Mouse (Mus musculus): ENCODE measurements around the gene Morc4. TPM values are rescaled to one million over a fixed set of nuclear protein-coding genes. Genes with fewer than 3 reads are reported as not detected.

Gene Morc4
- total RNA-seq, 2 experiments from 2014 or later: 0.92 to 1.8 TPM

DNA sequence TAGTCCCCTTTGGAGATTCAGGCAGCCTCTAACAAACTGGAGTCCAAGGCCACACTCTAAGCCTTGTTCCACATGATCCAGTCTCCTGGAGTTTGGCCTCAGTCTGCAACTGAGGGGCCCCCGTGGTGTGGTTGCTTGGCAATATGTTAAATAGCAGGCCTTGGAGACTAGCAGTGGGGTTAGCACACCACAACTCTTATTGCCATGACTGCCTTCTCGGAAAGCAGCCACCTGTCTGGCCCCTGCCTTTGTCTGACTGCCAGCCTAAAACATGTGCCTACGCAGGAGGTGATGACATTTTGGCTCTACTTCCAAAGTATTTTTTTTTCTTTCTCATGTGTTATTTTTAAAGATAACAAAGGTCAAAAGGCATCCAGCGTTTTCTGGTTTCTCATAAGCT lies 63.4 kb downstream of the Morc4 start:
- ATAC-seq (replicated peaks; ENCODE audit: poor library complexity): no peak

DNA sequence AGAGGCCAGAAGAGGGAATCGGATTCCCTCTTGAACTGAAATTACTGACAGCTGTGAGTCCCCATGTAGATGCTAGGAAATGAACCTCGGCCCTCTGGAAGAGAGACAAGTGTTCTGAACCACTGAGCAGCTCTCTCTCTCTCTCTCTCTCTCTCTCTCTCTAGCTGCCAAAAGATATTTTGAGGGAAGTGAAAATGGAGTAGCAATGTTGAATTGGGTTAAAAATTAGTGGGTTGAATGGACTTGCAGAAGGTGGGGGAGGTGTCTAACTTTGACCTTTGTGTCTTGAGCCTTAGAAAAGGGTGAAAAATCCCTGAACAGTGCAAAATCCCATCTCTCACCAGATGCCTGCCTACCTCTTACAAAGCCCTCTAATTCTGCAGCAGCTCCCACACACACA lies 64.1 kb downstream of the Morc4 start:
- 0 out of 2 replicates have a peak, but pooled peaks have one; percentile 20 for ATAC-seq (replicated peaks; ENCODE audit: poor library complexity)

DNA sequence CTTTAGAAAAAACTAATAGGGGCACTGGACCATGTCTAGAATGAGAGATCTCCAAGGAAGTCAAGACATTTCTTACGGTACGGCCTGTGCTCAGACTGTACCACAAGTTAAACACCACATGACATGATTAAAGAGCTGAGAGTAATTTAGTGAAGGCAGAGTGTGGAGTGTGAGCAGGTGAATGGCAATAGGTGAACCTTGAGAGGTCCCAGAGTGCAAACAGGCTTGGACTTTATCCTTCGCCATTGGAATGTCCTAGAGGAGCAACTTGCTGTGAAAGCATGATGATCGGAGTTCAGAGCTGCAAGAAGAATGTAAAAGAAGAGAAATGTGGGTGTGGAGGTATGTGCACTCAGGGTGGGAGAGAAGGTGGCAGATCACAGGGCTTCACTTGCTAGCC lies 65.6 kb downstream of the Morc4 start:
- ATAC-seq (replicated peaks; ENCODE audit: poor library complexity): no peak

DNA sequence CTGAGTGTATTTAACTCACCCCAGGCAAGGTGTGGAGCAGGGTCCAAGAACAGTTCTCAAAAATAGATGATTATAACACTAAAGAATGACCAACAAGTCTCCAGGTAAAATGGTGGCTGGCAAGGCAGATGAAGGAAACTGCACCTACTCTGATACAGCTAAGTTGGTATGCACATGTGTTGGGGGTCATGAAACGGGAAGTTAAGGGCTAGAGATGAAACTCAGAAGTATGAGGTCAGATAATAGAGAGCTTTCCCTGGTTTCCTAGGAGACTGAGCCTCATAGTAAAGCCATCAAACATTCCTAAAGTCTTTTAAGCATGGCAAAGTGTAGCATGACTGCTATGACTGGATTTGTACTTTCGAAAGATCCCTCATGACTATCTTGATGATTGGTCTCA lies 68.4 kb downstream of the Morc4 start:
- ATAC-seq (replicated peaks; ENCODE audit: poor library complexity): peak; percentile 54; the same call in 1 of the 2 replicates

DNA sequence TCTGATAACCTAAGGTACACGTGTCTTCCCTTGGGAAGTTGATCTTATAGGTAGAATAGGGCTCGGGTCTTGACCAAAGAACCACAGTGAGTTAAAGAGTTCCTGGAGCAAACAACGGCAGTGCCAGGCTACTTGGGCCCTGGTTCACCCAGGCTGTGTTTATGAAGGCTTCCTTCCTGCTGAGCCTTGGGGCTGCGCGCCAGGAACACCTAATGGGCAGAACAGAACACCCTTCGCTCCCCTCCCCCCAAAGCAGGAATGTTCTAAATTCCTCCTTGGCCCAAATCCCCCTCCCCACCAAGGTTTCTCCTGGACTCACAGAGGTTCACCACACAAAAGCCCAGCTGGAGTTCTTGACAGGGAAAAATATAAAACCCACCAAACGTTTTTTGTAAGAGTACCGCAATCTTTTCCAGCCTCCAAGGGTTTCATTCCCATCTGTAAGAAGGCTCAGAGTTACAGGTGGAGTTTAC lies 71.0 kb downstream of the Morc4 start, which contains the start of gene Cldn2:
Cldn2 (plus strand) TSS at position 423 of the 473 bp plus-strand sequence.
- ATAC-seq (replicated peaks; ENCODE audit: poor library complexity): no peak

DNA sequence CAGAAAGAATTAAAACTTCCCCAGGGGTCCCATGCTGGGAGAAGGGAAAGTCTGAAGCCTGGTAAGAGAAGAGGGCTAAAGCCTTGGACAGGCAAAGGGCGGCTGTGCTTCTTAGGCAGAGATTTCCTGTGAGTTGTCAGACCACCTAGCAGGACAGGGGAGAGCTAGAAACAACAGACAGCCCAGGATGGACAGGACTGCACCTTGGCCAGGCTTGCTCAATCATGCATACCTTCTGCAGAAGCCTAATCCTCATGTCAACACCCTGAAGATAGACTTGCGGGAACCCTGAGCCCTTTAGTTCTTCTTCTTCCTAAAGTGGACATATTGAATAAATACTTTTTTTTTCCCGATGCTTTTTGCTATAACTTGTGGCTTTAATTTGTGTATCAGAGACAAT lies 71.5 kb downstream of the Morc4 start:
- no peak for ATAC-seq (replicated peaks; ENCODE audit: poor library complexity)

DNA sequence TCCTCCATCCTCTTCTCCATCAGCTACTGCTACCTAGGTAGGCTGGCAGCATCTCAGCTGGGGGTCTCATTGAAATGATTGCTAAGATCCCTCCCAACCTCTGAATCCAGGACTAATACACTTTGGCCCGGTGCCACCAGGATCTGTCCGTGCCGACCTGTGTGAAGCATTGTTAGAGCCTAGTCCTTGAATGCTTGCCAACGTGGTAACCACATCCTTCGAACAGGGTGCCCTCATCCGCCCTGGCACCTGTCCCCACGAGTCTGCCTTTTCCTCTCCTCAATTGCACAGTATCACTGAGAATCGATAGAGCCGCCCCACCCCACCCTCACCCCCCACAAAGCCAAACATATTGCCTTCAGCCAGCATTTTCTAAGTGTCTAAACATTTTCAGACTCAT lies 73.6 kb downstream of the Morc4 start:
- peak; percentile 62 for ATAC-seq (replicated peaks; ENCODE audit: poor library complexity)

DNA sequence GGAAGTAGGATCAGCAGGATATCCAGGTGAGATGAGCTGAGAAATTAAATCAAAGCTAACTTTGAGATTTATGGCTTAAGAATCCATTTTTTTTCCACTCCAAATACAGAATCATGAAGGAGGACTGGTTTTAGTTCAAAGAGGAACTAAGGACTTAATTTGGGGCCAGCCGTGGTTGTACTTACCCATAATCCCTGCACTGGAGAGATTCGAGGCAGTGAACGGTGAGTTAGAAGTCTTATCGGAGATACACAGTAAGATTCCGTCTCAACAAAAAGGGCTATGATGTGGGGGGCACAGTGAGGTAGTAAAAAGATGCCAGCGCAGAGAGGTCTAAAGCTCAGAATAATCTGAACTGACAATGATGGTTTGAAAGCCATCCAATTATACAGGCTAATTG lies 75.4 kb downstream of the Morc4 start:
- peak; percentile 41 for ATAC-seq (replicated peaks; ENCODE audit: poor library complexity)

DNA sequence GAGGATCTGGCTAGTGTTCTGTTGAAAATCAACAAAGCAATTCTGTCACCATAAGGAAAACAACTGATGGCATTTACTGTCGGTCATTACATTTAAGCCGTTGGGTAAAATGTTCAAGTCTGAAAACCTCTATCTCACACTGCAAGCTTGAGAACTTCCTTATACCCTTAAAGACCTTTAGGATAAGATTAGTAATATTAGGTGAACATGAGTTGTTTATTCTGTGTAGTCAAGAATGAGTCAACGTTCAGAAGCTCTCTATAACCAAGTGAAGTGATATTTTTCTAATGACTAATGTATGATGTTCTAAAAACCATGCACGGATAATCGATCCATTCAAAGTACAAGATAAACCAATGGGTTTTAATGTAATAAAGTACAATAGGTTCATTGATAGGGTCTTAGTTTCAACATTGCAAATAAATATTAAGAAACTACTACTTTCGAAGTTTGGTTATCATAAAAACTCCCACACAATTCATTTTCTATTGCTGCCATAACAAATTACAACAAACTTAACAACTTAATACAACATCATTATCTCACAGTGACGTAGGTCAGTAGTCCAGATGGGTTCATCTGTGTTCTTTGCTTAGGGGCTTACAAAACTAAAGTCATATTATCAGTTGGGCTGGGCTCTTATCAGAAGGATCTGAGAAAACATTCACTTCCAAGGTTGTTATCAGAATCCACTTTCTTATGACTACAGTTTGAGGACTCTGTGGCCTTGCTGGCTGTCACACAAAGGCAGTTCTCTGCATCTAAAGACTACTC lies 77.2 kb downstream of the Morc4 start:
- ATAC-seq (replicated peaks; ENCODE audit: poor library complexity): no peak

DNA sequence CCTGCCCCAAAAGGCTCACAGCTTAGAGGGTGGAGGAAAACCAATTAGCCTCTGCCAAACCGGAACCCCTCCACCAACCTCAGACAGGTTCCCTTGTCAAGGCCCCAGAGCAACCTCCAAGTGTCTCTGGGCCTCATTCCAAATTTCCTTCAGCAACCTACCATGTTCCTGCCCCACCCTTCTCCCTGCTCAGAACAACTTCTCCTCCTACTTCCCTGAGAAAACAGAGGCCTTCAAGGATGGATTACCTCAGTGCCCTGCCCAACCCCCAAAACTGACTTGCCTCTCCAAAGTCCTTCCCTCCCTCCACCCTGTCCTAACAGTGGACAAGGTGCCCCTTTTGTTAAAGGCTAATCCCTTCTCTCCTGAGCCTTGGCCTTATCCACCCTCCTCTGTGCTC lies 85.7 kb downstream of the Morc4 start:
- ATAC-seq (replicated peaks; ENCODE audit: poor library complexity): peak; percentile 21; the same call in 1 of the 2 replicates

DNA sequence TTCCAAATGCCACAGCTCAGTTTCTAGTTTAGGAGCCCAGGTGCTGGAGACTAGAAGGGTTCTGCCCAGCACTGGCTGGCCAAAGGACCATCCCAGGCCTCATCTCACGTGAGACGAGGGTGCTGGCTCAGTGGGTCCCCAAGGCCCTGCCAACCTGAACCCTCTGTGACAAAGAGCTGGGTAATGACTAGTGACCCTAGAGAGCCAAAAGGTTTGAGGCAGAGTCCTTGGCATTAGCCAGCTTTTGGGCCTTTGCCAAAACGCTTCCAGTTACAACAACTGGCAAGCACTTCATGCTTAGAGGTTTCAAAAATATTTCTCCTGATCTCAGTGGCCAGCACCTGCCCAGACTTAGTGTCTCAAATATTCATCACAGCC lies 88.4 kb downstream of the Morc4 start:
- ATAC-seq (replicated peaks; ENCODE audit: poor library complexity): no peak

DNA sequence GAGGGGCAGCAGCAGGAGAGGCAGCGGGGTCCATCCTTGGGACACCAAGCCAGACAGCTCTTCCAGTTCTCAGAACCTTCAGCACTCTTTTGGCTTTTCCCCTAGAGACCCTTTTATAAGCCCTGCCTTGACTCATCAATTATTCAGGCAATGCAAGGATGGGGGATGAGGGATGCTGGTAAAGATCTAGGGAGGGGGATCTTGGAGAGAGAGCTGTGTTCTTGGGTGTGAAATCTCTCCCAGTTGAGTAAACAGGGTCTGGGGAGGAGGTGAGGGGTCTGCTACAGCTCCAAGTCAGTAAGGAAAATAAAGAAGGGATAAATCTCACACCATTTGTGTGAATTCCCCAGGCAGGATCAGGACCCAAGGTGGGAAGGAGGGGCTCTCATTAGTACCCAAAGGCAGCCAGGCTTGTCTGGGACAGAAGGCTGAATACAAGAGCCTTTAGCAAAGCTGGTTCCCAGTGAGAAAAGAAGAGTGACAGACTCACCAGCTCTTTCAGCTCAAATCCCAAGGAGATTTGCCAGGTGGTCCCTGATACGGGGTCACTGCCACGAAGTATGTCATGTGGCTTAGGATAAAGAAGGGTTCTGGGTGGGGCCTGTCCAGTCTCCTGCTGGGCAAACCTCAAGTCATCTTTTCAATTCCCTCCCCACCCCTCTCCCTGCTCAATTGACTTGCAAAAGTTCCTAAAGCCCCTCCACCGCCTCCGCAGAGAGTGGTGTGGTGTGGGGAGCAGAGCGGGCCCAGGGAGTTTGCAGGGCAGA lies 89.0 kb downstream of the Morc4 start, which contains the start of gene Ripply1:
Ripply1 (minus strand) TSS at position 76 of the 767 bp plus-strand sequence.
- ATAC-seq (replicated peaks; ENCODE audit: poor library complexity): no peak

DNA sequence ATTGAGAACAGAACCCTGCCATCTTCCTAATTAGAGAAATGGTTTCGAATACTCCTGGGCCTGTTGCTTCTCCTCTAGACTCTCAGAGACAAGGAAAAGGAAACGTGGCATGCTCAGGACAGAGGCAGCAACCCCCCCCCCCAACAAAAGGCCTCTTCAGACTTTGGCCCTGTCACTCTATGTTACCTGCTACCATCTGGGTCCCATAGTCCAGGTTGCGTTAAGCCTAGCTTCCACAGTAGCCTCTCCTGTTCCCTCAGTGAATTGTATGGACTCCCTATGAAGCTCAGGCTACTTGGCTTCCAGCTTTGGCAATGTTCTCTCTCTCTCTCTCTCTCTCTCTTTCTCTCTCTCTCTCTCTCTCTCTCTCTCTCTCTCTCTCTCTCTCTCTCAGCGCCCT lies 89.9 kb downstream of the Morc4 start:
- ATAC-seq (replicated peaks; ENCODE audit: poor library complexity): no peak

DNA sequence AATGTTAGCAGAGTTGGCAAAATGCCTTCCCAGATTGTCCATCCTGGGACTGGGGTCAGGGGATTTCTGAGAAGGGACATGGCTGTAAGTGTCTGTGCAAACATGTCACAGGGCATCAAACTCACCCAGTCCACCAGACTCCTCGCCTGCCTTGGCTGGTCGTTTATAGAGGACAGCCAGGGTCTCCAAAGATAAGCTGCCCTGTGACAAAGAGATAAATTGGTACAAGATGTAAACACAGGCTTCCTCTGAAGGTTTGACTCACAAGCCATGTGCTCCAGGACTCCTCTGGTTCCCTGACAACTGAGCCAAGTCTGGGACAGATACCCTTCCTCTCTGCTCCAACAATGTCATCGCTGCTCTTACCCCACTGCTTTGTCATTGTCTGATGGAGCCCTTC lies 90.5 kb downstream of the Morc4 start:
- peak; percentile 83 for ATAC-seq (replicated peaks; ENCODE audit: poor library complexity)

DNA sequence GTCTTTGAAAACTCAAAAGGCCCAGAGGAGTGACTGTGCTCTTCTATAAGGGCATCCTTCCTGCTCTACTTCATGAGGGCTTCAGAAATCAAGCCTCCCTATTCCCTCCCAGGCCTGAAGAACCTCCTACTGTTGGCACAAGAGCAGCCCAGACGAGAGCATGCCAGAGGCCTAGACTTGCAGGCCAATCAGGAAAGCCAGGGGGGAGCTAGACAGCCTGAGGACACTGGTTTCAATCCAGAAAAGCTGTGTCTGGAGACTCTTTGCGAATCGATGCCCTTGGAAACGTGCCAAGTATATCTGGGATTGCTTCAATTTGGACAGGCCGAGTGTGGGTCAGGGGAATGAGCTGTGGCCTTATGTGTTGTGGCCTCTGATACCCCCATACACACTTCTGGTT lies 92.1 kb downstream of the Morc4 start:
- ATAC-seq (replicated peaks; ENCODE audit: poor library complexity): no peak

DNA sequence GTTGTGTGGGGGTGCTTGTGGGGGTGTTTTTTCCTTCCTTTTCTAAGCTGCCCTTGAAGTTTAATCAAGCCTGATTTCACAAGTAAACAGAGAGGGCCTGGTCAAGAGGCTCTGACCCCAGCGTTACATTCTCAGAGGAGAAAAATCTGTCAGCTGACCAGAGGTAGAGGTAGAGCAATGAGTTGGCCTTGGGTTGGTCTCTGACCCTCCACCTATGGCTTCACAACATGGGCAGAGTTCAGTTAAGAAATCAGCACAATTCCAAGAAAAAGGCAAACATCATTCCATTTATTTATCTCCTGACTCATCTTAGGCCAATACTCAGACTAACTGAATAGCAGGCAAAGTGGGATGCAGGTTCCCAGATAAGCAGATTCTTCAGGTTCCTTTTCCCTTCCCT lies 92.6 kb downstream of the Morc4 start:
- ATAC-seq (replicated peaks; ENCODE audit: poor library complexity): no peak

DNA sequence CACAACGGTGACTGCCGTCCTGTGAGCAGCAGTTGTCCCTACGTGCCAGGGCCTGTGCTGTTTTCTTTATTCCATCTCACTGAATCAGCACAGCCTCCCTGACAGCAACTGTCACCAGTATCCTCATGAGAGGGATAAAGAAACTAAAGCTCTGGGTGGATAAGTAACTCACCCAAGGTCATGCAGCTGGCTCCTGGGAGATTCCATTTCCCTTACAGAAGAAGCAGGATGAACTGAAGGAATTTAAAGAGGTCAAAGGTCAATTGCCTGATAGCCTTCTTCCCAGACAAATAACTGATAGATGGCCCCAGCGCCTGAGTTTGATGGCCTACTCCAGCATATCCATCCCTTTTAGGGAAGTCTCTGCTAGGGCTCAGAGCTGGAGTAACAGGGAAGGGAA lies 94.1 kb downstream of the Morc4 start:
- no peak for ATAC-seq (replicated peaks; ENCODE audit: poor library complexity)

DNA sequence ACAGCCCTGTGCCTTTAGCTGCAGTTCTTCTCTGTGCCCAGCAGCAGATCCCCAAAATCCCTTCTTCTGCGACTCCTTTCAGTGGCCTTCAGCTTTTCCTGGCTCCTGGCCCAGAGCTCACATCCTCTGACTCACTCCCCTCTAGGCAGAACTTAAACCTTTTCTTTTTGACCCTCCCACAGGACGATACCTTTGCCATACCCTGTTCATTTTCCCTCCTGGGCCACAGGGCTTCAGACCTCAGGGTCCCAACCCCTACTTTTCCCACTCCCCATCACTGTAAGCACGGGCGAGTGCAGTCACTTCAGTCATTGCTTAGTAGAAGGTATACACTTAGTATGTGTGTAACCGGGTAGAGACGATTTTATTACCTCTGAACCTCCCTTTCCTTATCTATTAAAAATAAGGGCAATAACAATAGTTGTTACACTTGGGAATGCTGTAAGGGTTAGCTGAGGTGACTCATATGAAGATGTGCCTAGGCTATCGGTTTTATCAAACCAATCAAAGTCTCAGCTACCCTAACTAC lies 96.3 kb downstream of the Morc4 start:
- ATAC-seq (replicated peaks; ENCODE audit: poor library complexity): no peak

DNA sequence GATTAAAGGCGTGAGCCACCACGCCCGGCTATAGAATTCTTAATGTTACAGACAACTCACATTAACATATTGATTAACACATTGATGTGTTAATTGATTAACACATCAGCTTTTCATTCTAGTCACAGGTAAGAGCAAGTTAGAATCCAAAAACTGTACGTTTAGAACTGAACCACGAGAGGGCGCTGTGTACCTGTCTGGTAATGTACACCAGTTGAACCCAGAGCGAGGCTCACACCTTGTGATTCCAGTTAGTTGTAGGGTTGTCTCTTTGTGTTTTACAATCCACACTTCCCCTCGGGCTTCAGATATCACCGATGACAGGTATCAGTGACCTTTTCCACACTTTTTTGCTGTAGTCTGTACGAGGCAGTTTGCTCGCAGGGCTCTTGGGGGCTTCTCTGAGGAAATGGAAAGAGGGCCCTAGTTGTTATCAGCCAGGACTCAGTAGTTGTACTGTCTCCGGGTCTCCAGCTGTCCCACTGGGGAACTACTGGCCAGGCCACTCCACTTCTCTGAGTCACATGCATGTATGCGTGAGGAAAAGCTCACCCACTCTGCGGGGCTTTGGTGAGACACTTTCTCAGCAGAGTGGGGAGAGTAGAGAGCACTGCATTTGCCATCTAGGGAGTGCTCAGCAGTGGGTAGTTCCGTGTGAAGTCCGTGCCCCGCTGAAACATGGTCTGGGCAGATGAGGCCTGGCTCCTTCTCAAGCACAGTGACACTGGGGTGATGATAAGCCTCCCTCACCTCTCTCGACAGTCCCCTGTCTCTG lies 97.0 kb downstream of the Morc4 start:
- ATAC-seq (replicated peaks; ENCODE audit: poor library complexity): peak; percentile 93

All from megakaryocyte progenitor cell, adult 5-6 weeks (primary cell).